Mouse (Mus musculus) liver, embryonic 11.5 days (tissue): ENCODE results near the gene Fbln5. TPM values are rescaled to one million over a fixed set of nuclear protein-coding genes. Genes with fewer than 3 reads are reported as not detected.

Source experiments
- ATAC-seq: fragments of 200-750 bp; cut with Nextera tagmentation; replicated peaks from 2 replicates; pipeline ENCODE4 v1.8.0; 2017; ENCODE audit warnings: moderate number of reproducible peaks, mild to moderate bottlenecking, moderate TSS enrichment, moderate library complexity; ENCODE audit not compliant: low FRiP score
- DNase-seq: peaks from one replicate; pipeline ENCODE4 v3.0.0-alpha.2; 2017; ENCODE audit warnings: low spot score
- H3K27ac ChIP-seq: fragments of 300-500 bp; sonication (generic); 2 replicates; pipeline ENCODE4 v1.5.1; 2014; ENCODE audit warnings: mild to moderate bottlenecking, low read depth, low read length, control low read depth
- H3K27me3 ChIP-seq: fragments of 300-500 bp; sonication (generic); replicated peaks from 2 replicates; pipeline ENCODE4 v1.6.1; 2014; ENCODE audit warnings: low read length, mixed read lengths; ENCODE audit not compliant: control insufficient read depth, insufficient read depth
- H3K36me3 ChIP-seq: fragments of 300-500 bp; sonication (generic); 2 replicates; pipeline ENCODE4 v1.6.1; 2014; ENCODE audit warnings: mild to moderate bottlenecking, low read length, moderate library complexity, mixed read lengths; ENCODE audit not compliant: control insufficient read depth, insufficient read depth
- H3K4me1 ChIP-seq: fragments of 300-500 bp; sonication (generic); replicated peaks from 2 replicates; pipeline ENCODE4 v1.6.1; 2014; ENCODE audit warnings: low read length, mixed read lengths; ENCODE audit not compliant: control insufficient read depth, insufficient read depth
- H3K4me2 ChIP-seq: fragments of 300-500 bp; sonication (generic); 2 replicates; pipeline ENCODE4 v1.6.1; 2014; ENCODE audit warnings: mild to moderate bottlenecking, control low read depth, moderate library complexity
- H3K4me3 ChIP-seq: fragments of 300-500 bp; sonication (generic); 2 replicates; pipeline ENCODE4 v1.5.1; 2014; ENCODE audit warnings: low read depth, low read length, control low read depth
- H3K9ac ChIP-seq: fragments of 300-500 bp; sonication (generic); 2 replicates; pipeline ENCODE4 v1.6.1; 2014; ENCODE audit warnings: low read depth, low read length, control low read depth
- H3K9me3 ChIP-seq: fragments of 300-500 bp; sonication (generic); 2 replicates; pipeline ENCODE4 v1.6.1; 2016; ENCODE audit warnings: low read length, inconsistent platforms, mixed read lengths; ENCODE audit not compliant: control insufficient read depth
- WGBS: fragments of 180-500 bp; shearing (Covaris S2); extraction: QIAGEN DNeasy Blood & Tissue Kit; methylation state at CpG from one replicate; pipeline ENCODE4 v1.1.7; 2014; 5-methylcytosine and 5-hydroxymethylcytosine counted together
- polyA plus RNA-seq: library from polyadenylated mRNA; unstranded; fragments of >200 nt; fragmentation: Nextera tagmentation; extraction: Ambion mirVana; gene quantifications from 2 replicates; pipeline ENCODE4 v1.2.1, GENCODE M21; 2014

Gene Fbln5
- polyA plus RNA-seq, 1 experiment from 2014 or later = 4.4 TPM

DNA sequence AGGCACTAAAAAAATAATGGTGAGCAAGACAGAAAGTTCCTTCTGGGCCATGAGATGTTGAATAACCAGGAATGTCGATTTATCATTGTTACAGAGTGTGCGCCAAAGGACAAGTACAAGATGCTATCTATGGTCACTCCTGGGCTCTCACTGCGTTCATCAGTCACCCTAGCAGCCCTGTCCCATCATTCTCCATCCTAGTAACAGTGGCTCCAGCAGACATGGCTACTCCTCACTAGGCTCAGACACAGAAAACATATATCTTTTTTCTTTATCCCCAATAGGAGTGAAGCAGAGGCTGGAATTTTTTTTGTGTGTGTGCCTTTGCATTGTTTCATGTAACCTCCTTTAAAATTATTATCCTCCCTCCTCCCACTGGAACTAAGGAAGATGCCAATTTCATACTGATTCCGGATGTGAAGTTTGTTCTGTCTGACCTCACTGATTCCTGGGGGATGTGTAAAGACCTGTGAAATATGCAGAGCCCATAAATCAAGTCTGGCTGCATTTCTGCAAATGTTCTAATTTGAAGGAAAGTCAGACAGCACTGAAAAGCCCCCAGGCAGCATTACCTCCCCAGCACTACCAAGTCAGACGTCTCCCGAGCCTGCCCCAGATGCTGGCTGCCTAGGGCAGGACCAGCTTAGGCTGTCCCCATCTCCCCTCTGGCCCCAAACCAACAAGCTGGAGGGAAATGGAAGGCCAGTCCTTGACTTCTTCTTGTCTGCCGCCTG, 20.5 kb downstream of the Fbln5 start:
- no peaks in the 10 kb centered on the region for H3K36me3 ChIP-seq

DNA sequence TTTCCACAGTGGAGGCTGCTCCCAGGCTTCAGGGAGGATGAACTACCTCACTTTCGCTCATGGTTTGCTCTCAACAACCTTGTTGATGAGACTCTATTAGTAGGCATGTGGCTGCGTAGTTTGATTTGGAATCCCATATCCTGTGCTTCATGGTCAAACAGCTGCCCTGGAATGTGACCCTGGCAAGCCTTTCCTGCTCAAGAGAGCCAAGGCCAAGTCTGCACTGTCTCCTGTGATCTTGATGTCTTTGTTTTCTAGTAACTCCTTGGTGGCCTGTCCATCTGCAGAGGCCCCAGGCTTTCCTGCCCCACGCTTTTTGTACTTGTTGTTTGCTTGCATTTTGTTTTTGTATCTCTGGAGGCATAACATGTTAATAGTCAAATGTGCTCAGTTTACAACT, 24.4 kb downstream of the Fbln5 start:
- no peak for ATAC-seq
- Histone ChIP-seq H3K27me3 (no peaks in the 10 kb centered on the region), H3K9ac (no peak overlapping the region), H3K36me3 (no peaks in the 10 kb centered on the region), H3K4me1 (no peaks in the 10 kb centered on the region), H3K4me3 (no peak overlapping the region), H3K27ac (no peak overlapping the region), H3K4me2 (no peak overlapping the region), H3K9me3 (no peaks in the 10 kb centered on the region)
- DNase-seq = no peak
- WGBS = 69% methylated on average over 3 of the region's 3 CpGs

More for the DNA sequence above, 20.5 kb downstream of the Fbln5 start:
- no peak for ATAC-seq
- Histone ChIP-seq H3K9me3 (no peaks in the 10 kb centered on the region), H3K4me1 (no peaks in the 10 kb centered on the region), H3K4me2 (no peak overlapping the region), H3K27me3 (no peaks in the 10 kb centered on the region), H3K9ac (no peak overlapping the region), H3K4me3 (no peak overlapping the region), H3K27ac (no peak overlapping the region)
- 69% methylated on average over 7 of the region's 7 CpGs for WGBS
- no peak for DNase-seq

DNA sequence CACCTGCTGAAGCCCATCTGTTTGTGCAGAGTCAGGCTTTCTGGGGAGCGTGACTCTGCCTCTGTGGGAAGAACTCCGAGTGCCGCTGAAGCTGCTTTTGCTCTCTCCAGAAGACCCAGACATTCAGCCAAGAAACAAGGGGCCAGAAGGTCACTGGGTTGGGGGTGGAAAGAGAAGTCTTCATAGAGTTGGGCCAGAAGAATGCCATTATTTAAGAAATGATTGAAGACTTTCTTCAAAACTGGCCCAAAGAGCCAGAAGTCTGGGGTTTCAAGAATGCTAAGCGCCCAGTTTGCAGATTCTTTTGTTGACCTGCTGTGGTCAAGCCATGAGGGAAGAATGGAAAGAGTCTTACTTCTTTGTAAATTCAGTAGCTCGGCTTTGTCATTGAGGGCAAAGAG, 25.6 kb downstream of the Fbln5 start:
- Histone ChIP-seq H3K9me3 (no peaks in the 10 kb centered on the region), H3K36me3 (no peaks in the 10 kb centered on the region), H3K27me3 (no peaks in the 10 kb centered on the region), H3K27ac (no peak overlapping the region), H3K9ac (no peak overlapping the region), H3K4me1 (no peaks in the 10 kb centered on the region), H3K4me3 (no peak overlapping the region), H3K4me2 (no peak overlapping the region)
- WGBS = 89% methylated on average over 5 of the region's 5 CpGs
- ATAC-seq (no peak), DNase-seq (no peak)

DNA sequence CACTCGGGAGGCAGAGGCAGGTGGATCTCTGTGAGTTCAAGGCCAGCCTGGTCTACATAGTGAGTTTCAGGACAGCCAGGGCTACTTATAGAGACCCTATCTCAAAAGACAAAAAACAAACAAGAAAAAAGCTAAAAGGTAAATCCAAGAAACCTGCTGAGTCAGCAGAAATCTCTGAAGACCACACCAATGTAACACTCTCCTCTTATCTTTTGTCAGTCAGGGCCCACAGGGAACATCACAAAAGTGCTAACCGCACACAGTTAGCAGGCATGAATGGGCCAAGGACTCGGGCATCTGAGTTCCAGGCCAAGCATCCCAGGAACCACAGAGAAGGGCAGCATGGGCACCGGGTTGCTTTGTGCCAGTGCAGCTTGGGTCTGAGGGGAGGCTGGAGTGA, 26.2 kb downstream of the Fbln5 start:
- no peaks in the 10 kb centered on the region for H3K36me3 ChIP-seq
- no peaks in the 10 kb centered on the region for H3K4me1 ChIP-seq
- no peak overlapping the region for H3K4me3 ChIP-seq
- ATAC-seq (no peak), DNase-seq (no peak)
- H3K4me2 ChIP-seq = no peak overlapping the region
- no peak overlapping the region for H3K27ac ChIP-seq
- 86% methylated on average over 4 of the region's 4 CpGs for WGBS
- no peak overlapping the region for H3K9ac ChIP-seq
- H3K27me3 ChIP-seq = no peaks in the 10 kb centered on the region
- H3K9me3 ChIP-seq = no peaks in the 10 kb centered on the region

DNA sequence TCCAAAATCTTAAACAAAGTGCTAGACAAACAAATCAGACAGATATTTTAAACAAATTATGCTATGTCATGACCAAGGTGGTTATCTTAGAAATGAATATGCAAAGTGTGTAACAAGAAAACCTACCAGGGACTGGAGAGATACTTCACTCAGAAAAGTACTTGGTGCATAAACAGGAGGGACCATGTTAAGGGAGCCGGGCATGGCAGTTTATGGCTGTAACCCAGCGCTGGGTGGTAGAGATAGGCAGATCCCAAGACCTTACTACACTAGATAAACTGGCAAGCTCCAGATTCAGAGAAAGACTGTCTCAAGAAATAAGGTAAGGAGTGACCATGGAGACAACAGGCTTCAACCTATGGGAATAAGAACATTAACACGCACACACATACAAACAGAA, 29.1 kb downstream of the Fbln5 start:
- Histone ChIP-seq H3K4me3 (no peak overlapping the region), H3K9ac (no peak overlapping the region), H3K27me3 (no peaks in the 10 kb centered on the region), H3K4me2 (no peak overlapping the region), H3K9me3 (no peaks in the 10 kb centered on the region), H3K27ac (no peak overlapping the region), H3K4me1 (no peaks in the 10 kb centered on the region), H3K36me3 (no peaks in the 10 kb centered on the region)
- 83% methylated on average over 3 of the region's 3 CpGs for WGBS
- DNase-seq (no peak), ATAC-seq (no peak)

DNA sequence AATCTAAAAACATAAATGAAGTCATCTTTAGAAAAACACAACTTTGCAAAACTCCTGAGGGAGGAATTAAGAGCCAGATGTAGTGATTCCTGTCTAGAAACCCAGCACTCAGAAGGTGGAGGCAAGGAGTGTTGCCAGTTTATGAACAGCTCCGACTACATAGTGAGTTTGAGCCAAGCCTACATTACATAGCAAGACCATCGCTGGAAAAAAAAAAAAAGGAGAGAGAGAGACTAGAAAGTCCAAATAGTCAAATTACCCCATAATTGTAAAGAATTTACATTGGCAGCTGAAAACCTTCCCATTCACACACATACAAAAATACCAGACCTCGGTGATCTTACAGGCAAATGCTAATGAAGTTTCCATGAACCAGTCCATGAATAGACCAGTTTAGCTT, 29.6 kb downstream of the Fbln5 start:
- Histone ChIP-seq H3K27me3 (no peaks in the 10 kb centered on the region), H3K4me1 (no peaks in the 10 kb centered on the region), H3K9ac (no peak overlapping the region), H3K36me3 (no peaks in the 10 kb centered on the region), H3K9me3 (no peaks in the 10 kb centered on the region), H3K27ac (no peak overlapping the region), H3K4me2 (no peak overlapping the region), H3K4me3 (no peak overlapping the region)
- 77% methylated on average over 3 of the region's 3 CpGs for WGBS
- DNase-seq (no peak), ATAC-seq (no peak)

DNA sequence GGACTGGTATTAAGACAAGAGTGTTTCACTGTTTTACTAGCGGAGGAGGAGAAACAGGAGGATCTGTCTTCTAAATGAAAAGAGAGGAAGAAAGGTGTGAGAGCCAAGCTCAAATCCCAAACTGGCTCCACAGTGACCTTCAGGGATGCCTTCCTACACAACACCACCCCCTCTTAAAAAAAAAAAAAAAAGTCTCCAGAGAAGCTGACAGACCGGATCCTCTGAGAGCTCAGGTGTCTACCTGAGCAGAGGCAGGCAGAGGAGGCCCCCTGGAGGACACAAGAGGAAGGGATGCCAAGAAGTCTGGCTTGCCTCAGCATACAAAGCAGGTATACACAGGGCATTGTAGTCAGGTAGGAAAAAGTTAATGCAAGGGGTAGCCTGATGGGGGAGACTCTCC, 36.1 kb downstream of the Fbln5 start:
- no peaks in the 10 kb centered on the region for H3K4me1 ChIP-seq
- DNase-seq (no peak), ATAC-seq (no peak)
- H3K4me2 ChIP-seq = no peak overlapping the region
- H3K36me3 ChIP-seq = no peaks in the 10 kb centered on the region
- no peaks in the 10 kb centered on the region for H3K27me3 ChIP-seq
- H3K9me3 ChIP-seq = no peaks in the 10 kb centered on the region
- WGBS = 39% methylated on average over 2 of the region's 2 CpGs
- no peak overlapping the region for H3K9ac ChIP-seq
- H3K4me3 ChIP-seq = no peak overlapping the region
- no peak overlapping the region for H3K27ac ChIP-seq

DNA sequence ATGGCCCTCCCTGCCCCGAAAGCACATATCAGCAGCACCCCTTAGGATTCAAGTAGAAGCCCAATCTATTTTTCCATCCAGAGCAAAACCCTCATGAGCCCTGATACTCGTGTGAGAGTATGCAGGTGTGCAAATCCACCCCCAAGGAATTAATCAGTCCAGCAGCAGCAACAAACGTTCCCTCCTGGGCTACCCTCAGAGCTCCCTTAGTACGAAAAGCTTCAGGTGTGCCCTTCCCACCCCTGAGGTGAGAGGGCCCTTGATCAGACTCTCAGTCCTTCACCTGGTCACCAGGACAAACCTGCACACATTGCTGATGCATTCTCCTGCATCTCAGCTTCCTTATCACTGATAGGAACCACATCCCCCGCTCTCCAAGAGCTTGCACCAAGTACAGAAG, 37.9 kb downstream of the Fbln5 start:
- no peaks in the 10 kb centered on the region for H3K9me3 ChIP-seq
- H3K36me3 ChIP-seq = no peaks in the 10 kb centered on the region
- no peaks in the 10 kb centered on the region for H3K4me1 ChIP-seq
- 66% methylated on average over 5 of the region's 5 CpGs for WGBS
- ATAC-seq (no peak), DNase-seq (no peak)
- H3K4me2 ChIP-seq = no peak overlapping the region
- H3K9ac ChIP-seq = no peak overlapping the region
- no peak overlapping the region for H3K27ac ChIP-seq
- no peak overlapping the region for H3K4me3 ChIP-seq
- H3K27me3 ChIP-seq = no peaks in the 10 kb centered on the region

DNA sequence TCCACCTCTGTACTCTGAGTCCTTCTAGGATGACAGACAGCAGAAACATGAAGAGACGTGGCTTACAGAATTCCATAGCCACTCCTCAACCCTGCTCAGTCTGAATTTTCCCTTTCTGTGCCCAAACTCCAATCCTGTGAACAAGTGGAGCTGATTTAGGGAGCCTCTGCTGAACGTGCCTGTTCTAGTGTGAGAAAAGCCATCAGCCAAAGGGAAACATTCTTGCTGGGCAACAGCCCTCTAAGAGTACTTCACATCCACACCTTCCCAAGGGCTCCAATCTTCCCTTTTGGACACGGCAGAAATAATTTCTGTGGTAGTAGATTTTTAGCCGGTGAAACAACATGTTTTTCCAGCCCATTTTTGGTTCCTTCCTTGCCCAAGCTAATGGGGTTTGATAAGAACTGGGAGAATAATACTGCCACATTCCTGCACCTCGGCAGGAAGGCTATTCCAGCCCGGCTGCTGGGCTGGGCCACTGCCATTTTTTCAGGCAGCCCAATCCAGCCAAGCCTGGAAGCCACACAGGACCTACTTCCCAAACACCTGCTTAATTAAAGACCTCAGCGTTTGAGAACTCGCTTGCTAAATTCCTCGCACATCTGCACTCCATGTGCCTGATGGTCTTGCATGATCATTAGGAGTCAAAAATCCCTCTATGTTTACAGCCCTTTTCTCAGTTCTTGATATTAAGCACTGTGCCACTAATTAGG, 41.1 kb downstream of the Fbln5 start:
- Histone ChIP-seq H3K9ac (no peak overlapping the region), H3K4me1 (no peaks in the 10 kb centered on the region), H3K9me3 (no peaks in the 10 kb centered on the region), H3K4me3 (no peak overlapping the region), H3K4me2 (no peak overlapping the region), H3K27ac (no peak overlapping the region), H3K27me3 (no peaks in the 10 kb centered on the region), H3K36me3 (no peaks in the 10 kb centered on the region)
- ATAC-seq = no peak
- WGBS = 61% methylated on average over 9 of the region's 9 CpGs
- no peak for DNase-seq
